Mouse (Mus musculus) intestine, postnatal 0 days (tissue): Measurements from ENCODE around the gene 4921504E06Rik. TPM values are rescaled to one million over a fixed set of nuclear protein-coding genes. Genes with fewer than 3 reads are reported as not detected.

Experiments
- ATAC-seq: fragments of 200-750 bp; cut with Nextera tagmentation; 2 replicates; pipeline ENCODE4 v1.8.0; 2017; ENCODE audit warnings: mild to moderate bottlenecking, moderate TSS enrichment, moderate library complexity
- H3K27ac ChIP-seq: fragments of 300-500 bp; sonication (generic); 2 replicates; pipeline ENCODE4 v1.5.1; 2014; ENCODE audit warnings: mild to moderate bottlenecking, low read depth, low read length, moderate library complexity
- H3K27me3 ChIP-seq: fragments of 300-500 bp; sonication (generic); replicated peaks from 2 replicates; pipeline ENCODE4 v1.6.1; 2014; ENCODE audit warnings: low read length, mixed read lengths; ENCODE audit not compliant: control insufficient read depth, insufficient read depth
- H3K36me3 ChIP-seq: fragments of 300-500 bp; sonication (generic); 2 replicates; pipeline ENCODE4 v1.6.1; 2014; ENCODE audit warnings: mild to moderate bottlenecking, moderate library complexity; ENCODE audit not compliant: control insufficient read depth, insufficient read depth
- H3K4me1 ChIP-seq: fragments of 300-500 bp; sonication (generic); replicated peaks from 2 replicates; pipeline ENCODE4 v1.6.1; 2014; ENCODE audit warnings: antibody characterized with exemption, low read length, mixed read lengths; ENCODE audit not compliant: control insufficient read depth, insufficient read depth
- H3K4me2 ChIP-seq: fragments of 300-500 bp; sonication (generic); replicated peaks from 2 replicates; pipeline ENCODE4 v1.6.1; 2014; ENCODE audit warnings: low read depth, mild to moderate bottlenecking, moderate library complexity
- H3K4me3 ChIP-seq: fragments of 300-500 bp; sonication (generic); 2 replicates; pipeline ENCODE4 v1.5.1; 2014; ENCODE audit warnings: low read depth, low read length
- H3K9ac ChIP-seq: fragments of 300-500 bp; sonication (generic); 2 replicates; pipeline ENCODE4 v1.6.1; 2014; ENCODE audit warnings: mild to moderate bottlenecking, low read depth, low read length
- H3K9me3 ChIP-seq: fragments of 300-500 bp; sonication (generic); 2 replicates; pipeline ENCODE4 v1.6.1; 2016; ENCODE audit warnings: mixed run types; ENCODE audit not compliant: control insufficient read depth
- CTCF ChIP-seq: sonication (generic); IDR thresholded peaks from 2 replicates; pipeline ENCODE4 v1.5.1; 2016; ENCODE audit warnings: low read depth, mild to moderate bottlenecking, control low read depth, antibody characterized with exemption, moderate library complexity
- WGBS: fragments of 180-500 bp; shearing (Covaris S2); extraction: QIAGEN DNeasy Blood & Tissue Kit; methylation state at CpG from one replicate; pipeline ENCODE4 v1.1.7; 2014; 5-methylcytosine and 5-hydroxymethylcytosine counted together
- polyA plus RNA-seq: library from polyadenylated mRNA; unstranded; fragments of >200 nt; fragmentation: Nextera tagmentation; extraction: Ambion mirVana; gene quantifications from 2 replicates; pipeline ENCODE4 v1.2.1, GENCODE M21; 2015

The 4921504E06Rik gene
- polyA plus RNA-seq, 1 experiment from 2014 or later: not detected

DNA sequence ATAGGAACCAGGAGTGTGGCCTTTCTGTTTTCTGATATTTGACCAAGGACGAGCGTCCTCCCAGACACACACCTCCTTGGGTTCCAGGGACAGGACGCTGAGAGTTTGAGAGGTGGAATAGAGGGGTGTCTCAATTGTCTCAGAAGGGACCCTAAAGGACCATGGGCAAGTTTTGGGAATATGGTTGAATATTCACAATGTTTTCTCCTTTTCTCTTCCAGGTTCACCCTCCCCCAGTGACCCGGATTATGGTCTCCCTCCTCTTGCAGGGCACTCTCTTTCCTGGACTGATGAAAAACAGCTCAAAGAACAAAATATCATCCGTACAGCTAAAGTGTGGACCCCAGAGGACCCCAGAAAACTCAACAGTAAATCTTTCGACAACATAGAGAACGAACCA, 107.0 kb downstream of the 4921504E06Rik start:
- no peak overlapping the region for H3K4me2 ChIP-seq
- H3K36me3 ChIP-seq: no peaks in the 10 kb centered on the region
- H3K4me1 ChIP-seq: no peaks in the 10 kb centered on the region
- H3K9me3 ChIP-seq: no peaks in the 10 kb centered on the region
- H3K4me3 ChIP-seq: no peak overlapping the region
- no peak for ATAC-seq
- no peak overlapping the region for H3K9ac ChIP-seq
- TF ChIP-seq CTCF: no peak
- H3K27ac ChIP-seq: no peak overlapping the region
- peaks cover 81% of the 10 kb centered on the region for H3K27me3 ChIP-seq
- 5% methylated on average over 7 of the region's 7 CpGs for WGBS

DNA sequence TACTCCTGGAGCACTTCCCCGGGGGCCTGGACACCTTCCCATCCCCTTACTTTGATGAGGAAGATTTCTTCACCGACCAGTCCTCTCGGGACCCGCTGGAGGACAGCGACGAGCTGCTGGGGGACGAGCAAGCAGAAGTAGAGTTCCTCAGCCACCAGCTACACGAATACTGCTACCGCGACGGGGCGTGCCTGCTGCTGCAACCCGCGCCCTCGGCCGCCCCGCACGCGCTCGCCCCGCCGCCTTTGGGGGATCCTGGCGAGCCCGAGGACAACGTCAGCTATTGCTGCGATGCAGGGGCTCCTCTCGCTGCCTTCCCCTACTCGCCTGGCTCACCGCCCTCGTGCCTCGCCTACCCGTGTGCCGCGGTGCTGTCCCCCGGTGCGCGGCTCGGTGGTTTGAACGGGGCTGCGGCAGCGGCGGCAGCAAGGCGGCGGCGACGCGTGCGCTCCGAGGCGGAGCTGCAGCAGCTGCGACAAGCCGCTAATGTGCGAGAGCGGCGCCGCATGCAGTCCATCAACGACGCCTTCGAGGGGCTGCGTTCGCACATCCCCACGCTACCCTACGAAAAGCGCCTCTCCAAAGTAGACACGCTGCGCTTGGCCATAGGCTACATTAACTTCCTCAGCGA, 107.7 kb downstream of the 4921504E06Rik start:
- under 1% methylated on average over 66 of the region's 67 CpGs for WGBS
- no peak for ATAC-seq
- no peak overlapping the region for H3K9ac ChIP-seq
- H3K4me3 ChIP-seq: peak overlapping the region; percentile 11; the same call in 1 of the 2 replicates
- no peak overlapping the region for H3K27ac ChIP-seq
- 0 out of 2 replicates have a peak overlapping the region, but pooled peaks have one; percentile 21 for H3K4me2 ChIP-seq
- H3K27me3 ChIP-seq: peaks cover 73% of the 10 kb centered on the region
- no peaks in the 10 kb centered on the region for H3K4me1 ChIP-seq
- TF ChIP-seq CTCF: no peak
- no peaks in the 10 kb centered on the region for H3K9me3 ChIP-seq
- no peaks in the 10 kb centered on the region for H3K36me3 ChIP-seq

DNA sequence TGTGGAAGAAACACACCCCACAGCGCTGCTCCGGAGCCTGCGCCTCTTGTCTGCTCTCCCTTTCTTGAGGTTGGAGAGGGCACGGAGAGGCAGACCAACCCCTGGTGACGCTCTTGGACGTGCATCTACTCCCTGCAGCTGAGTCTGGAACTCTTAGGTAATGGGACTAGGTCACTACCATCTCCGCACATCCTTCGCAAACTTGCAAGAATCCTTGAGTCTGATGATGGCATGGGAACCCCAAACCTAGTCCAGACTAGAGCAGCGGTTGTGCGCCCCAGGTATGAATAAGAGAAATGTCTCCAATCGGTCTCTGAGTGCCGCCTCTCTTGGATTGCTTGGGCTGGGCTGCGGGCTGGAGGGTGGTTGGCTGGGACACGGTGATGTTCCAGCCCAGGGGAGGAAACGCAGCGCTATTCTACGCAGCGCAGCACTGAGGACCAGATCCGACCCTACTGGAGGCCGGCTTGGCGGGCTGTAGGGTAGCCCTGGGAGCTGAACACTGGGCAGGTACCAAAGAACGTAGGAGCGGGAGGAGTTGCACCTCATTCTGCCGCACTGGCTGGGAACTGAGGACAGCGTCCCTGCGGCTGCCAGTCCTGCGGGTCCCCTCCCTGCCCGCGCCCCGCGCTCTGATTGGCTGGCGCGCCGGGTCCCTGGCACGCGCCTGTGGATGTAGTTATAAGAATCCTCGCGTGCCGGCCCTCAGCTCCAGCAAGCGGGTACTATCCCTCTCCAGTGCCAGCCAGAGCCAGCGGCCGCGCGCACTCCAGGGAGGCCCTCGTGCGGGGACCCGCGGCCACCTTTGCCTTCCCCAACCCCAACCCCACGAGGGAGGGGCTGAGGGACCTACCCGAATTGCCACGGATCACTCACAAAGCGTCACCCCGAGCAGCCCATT, 108.5 kb downstream of the 4921504E06Rik start, which contains the start of gene Ptf1a:
Ptf1a (plus strand) TSS at position 733 of the 901 bp plus-strand sequence.
- no peak for TF ChIP-seq CTCF
- H3K9me3 ChIP-seq: no peaks in the 10 kb centered on the region
- peak within 1 kb of the TSS; percentile 11; the same call in 1 of the 2 replicates for H3K4me3 ChIP-seq
- H3K27me3 ChIP-seq: peaks cover 65% of the 10 kb centered on the region
- 0 out of 2 replicates have a peak within 1 kb of the TSS, but pooled peaks have one; percentile 21 for H3K4me2 ChIP-seq
- no peak within 1 kb of the TSS for H3K9ac ChIP-seq
- WGBS: under 1% methylated on average over 47 of the region's 53 CpGs
- no peaks in the 10 kb centered on the region for H3K36me3 ChIP-seq
- no peak for ATAC-seq
- H3K4me1 ChIP-seq: no peaks in the 10 kb centered on the region
- no peak within 1 kb of the TSS for H3K27ac ChIP-seq

DNA sequence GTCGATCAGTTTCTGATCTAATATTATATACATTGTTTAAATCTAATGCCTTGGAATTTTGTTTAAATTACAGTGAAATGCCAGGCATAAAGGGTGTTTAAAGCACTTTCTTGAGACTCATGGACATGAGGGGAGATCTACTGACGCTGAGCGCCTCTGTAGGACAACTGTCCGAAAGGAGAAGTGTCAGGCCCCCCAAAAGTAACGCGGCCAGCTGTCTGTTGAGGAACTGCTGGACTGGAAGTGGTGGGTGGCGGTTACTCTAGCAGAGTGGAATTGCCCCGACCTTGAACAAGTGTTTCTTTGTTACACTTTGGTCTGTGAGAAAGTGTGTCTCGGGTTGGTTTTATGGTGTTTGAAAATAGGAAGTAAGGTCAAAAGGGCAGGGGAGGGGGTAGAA, 109.4 kb downstream of the 4921504E06Rik start:
- no peak overlapping the region for H3K4me2 ChIP-seq
- no peak overlapping the region for H3K27ac ChIP-seq
- H3K27me3 ChIP-seq: peaks cover 59% of the 10 kb centered on the region
- no peaks in the 10 kb centered on the region for H3K4me1 ChIP-seq
- TF ChIP-seq CTCF: no peak
- no peaks in the 10 kb centered on the region for H3K36me3 ChIP-seq
- 2% methylated on average over 9 of the region's 9 CpGs for WGBS
- ATAC-seq: no peak
- no peaks in the 10 kb centered on the region for H3K9me3 ChIP-seq
- no peak overlapping the region for H3K4me3 ChIP-seq
- H3K9ac ChIP-seq: no peak overlapping the region

DNA sequence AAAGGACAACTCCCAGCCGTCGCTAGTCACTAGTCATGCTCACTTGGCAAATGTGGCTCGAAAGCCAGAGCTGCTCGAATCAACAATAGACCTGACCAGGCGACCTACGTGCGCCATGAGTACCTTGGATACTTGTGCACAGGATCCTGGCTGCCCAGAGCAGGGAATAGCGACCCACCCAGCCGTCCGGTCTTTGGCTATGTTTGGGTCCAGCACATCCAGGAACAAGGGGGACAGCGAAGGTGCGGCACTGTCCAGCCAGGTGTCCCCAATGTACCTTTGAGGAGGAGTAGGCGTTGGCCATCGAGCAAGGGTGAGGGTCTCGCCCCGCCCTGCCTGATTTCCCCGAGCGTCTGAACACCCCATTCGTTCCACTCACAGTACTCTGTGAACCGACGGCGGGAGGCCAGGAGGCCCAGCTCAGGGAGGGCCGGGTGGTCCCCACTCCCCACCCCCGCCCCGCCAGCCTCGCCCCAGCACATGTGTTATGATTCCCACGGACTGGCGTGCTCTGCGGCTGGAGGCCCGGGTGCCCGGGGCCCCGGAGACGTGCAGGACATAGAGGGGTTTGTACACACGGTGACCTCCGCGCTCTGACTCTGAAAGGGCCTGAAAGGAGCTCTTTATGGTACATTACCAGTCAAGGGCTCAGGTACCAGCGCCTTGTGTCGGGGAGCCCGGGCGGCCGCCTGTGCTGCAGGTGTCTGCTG, 121.9 kb downstream of the 4921504E06Rik start:
- no peak overlapping the region for H3K27ac ChIP-seq
- 4% methylated on average over 41 of the region's 41 CpGs for WGBS
- H3K9me3 ChIP-seq: no peaks in the 10 kb centered on the region
- H3K36me3 ChIP-seq: no peaks in the 10 kb centered on the region
- peaks cover 59% of the 10 kb centered on the region for H3K27me3 ChIP-seq
- no peak overlapping the region for H3K9ac ChIP-seq
- no peak for ATAC-seq
- H3K4me1 ChIP-seq: no peaks in the 10 kb centered on the region
- H3K4me3 ChIP-seq: no peak overlapping the region; the same call in 1 of the 2 replicates
- TF ChIP-seq CTCF: no peak
- no peak overlapping the region for H3K4me2 ChIP-seq

DNA sequence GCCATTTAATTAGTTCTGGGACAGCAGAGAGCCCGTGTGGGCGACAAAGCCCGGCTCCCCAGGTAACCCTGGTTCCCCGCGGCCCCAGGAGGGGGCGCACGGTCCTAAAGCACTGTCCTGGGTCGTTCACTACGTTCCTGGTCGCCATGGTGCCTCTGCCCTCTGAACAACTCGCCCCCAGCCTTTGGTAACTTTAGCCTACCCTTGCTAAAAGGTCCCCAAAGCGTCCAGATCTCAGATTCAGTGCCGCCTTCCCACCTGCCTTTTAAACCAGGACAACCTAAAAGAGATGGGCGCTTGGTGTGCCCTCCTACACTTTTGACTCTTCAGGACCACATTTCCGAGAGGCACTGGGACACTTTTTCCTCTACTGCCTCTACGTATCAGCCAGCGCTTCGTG, 122.5 kb downstream of the 4921504E06Rik start:
- no peak overlapping the region for H3K9ac ChIP-seq
- no peak overlapping the region for H3K27ac ChIP-seq
- H3K4me1 ChIP-seq: no peaks in the 10 kb centered on the region
- H3K9me3 ChIP-seq: no peaks in the 10 kb centered on the region
- H3K4me3 ChIP-seq: no peak overlapping the region
- H3K27me3 ChIP-seq: peaks cover 61% of the 10 kb centered on the region
- no peak overlapping the region for H3K4me2 ChIP-seq
- no peak for ATAC-seq
- no peaks in the 10 kb centered on the region for H3K36me3 ChIP-seq
- TF ChIP-seq CTCF: peak; percentile 41
- WGBS: under 1% methylated on average over 18 of the region's 18 CpGs
